In genomic region chr2:166714427-166714699, GRCm38 (mm10) we compare ENCODE assay signal across 8 mouse cellular contexts. TPM values are rescaled to one million over a fixed set of nuclear protein-coding genes. Genes with fewer than 3 reads are reported as not detected.
DNase-seq lines count a peak whose midpoint lies in the region; ATAC-seq and TF ChIP-seq lines count a peak whose summit lies in the region.

No protein-coding gene starts in this region.

- TF ChIP-seq CTCF in E14TG2a.4 (conservative IDR thresholded peaks at IDR 0.05; ENCODE audit: low read length) = no peak

- peaks cover 68% of the 10 kb centered on the region for H3K27me3 ChIP-seq in E14TG2a.4 (ENCODE audit: insufficient read depth, low read length)
- no peaks in the 10 kb centered on the region for H3K27me3 ChIP-seq in forebrain, embryonic 16.5 days (replicated peaks; ENCODE audit: control insufficient read depth, insufficient read depth, low read length)
- peaks cover 18% of the 10 kb centered on the region for H3K27me3 ChIP-seq in liver, embryonic 15.5 days

- peaks cover 30% of the 10 kb centered on the region for H3K4me1 ChIP-seq in E14TG2a.4 (replicated peaks; ENCODE audit: low read depth, low read length)
- H3K4me1 ChIP-seq in forebrain, embryonic 16.5 days (replicated peaks; ENCODE audit: control insufficient read depth, insufficient read depth, low read length) = peaks cover 34% of the 10 kb centered on the region
- H3K4me1 ChIP-seq in liver, embryonic 15.5 days (replicated peaks) = peaks cover 51% of the 10 kb centered on the region

- peak overlapping the region; percentile 56 for H3K9ac ChIP-seq in forebrain, embryonic 16.5 days (replicated peaks; ENCODE audit: low read depth, low read length)
- peak overlapping the region; percentile 59; the same call in 1 of the 2 replicates for H3K9ac ChIP-seq in liver, embryonic 15.5 days

- no peaks in the 10 kb centered on the region for H3K36me3 ChIP-seq in E14TG2a.4 (ENCODE audit: insufficient read depth, low read length)
- no peaks in the 10 kb centered on the region for H3K36me3 ChIP-seq in forebrain, embryonic 16.5 days (ENCODE audit: control insufficient read depth, insufficient read depth)
- H3K36me3 ChIP-seq in liver, embryonic 15.5 days (replicated peaks) = no peaks in the 10 kb centered on the region

- no peak for ATAC-seq in forebrain, embryonic 16.5 days
- 0 out of 2 replicates have a peak, but pooled peaks have one; percentile 1 for ATAC-seq in liver, embryonic 15.5 days (ENCODE audit: insufficient read depth)

- H3K9me3 ChIP-seq in E14TG2a.4 (ENCODE audit: low read length) = no peaks in the 10 kb centered on the region
- no peaks in the 10 kb centered on the region for H3K9me3 ChIP-seq in forebrain, embryonic 16.5 days (ENCODE audit: control insufficient read depth, low read length)
- no peaks in the 10 kb centered on the region for H3K9me3 ChIP-seq in liver, embryonic 15.5 days (replicated peaks)

- peak overlapping the region; percentile 79 for H3K4me2 ChIP-seq in forebrain, embryonic 16.5 days (ENCODE audit: low read length)
- peak overlapping the region; percentile 96 for H3K4me2 ChIP-seq in liver, embryonic 15.5 days

- peak overlapping the region; percentile 71 for H3K4me3 ChIP-seq in E14TG2a.4 (replicated peaks; ENCODE audit: low read length)
- peak overlapping the region; percentile 76 for H3K4me3 ChIP-seq in forebrain, embryonic 16.5 days (replicated peaks; ENCODE audit: low read length)
- H3K4me3 ChIP-seq in liver, embryonic 15.5 days (replicated peaks) = peak overlapping the region; percentile 61

- no peak overlapping the region for H3K27ac ChIP-seq in forebrain, embryonic 16.5 days (ENCODE audit: low read length)
- H3K27ac ChIP-seq in liver, embryonic 15.5 days (replicated peaks) = no peak overlapping the region

- intact Hi-C loops in heart, postnatal 25 days (cut with DNase I) = loop anchor here (5.0 kb wide), 2 partner anchors 63 to 107 kb away; no protein-coding TSS in a partner anchor

- DNase-seq in heart, adult 11 months = peak; percentile 95
- DNase-seq in heart, postnatal 25 days (ENCODE audit: low spot score) = no peak
- DNase-seq in layer of hippocampus, postnatal 25 days (ENCODE audit: extremely low spot score in 1 of 2, low spot score in 1 of 2) = no peak
- no peak for DNase-seq in layer of hippocampus, adult 9-10 months (ENCODE audit: low spot score)
- no peak for DNase-seq in spleen, postnatal 14 days (ENCODE audit: low spot score in 2 of 2)

- WGBS in forebrain, embryonic 16.5 days = 12% methylated on average over 11 of the region's 11 CpGs
- WGBS in liver, embryonic 15.5 days (ENCODE audit: insufficient replicate concordance) = 5% methylated on average over 11 of the region's 11 CpGs

RNA-seq across cellular contexts. Expression of gene Prex1, which starts 0.7 kb away (rescaled TPM):
- 1 to 10 TPM; 5.9 to 6.6 TPM for total RNA-seq in heart, postnatal 25 days (2021)
- 38.5 and 40.5 TPM in 2 replicates for polyA plus RNA-seq in forebrain, embryonic 16.5 days (2015; fragmentation: Nextera tagmentation; extraction: Ambion mirVana)
- 13.7 TPM in 2 replicates for polyA plus RNA-seq in liver, embryonic 15.5 days (2015; fragmentation: Nextera tagmentation; extraction: Ambion mirVana)
- total RNA-seq in layer of hippocampus, postnatal 25 days (2021) = 10 to 100 TPM; 75.4 to 85.2 TPM

Comparison
In these comparisons a context has a peak if more than half of its experiments do, and no peak if none do; other contexts are left out.
1. RNA of gene Prex1, which starts 0.7 kb away (total RNA-seq): 75.4 to 85.2 TPM in layer of hippocampus, postnatal 25 days; 5.9 to 6.6 TPM in heart, postnatal 25 days; every median in the first group is over 10 times any median in the second.
2. Peak in every context shown above with its lines, with median percentiles within 50 percentile points of each other: H3K4me3 ChIP-seq.